Mouse (Mus musculus) hindbrain, embryonic 13.5 days (tissue): ENCODE measurements around the gene Zfp207. TPM values are rescaled to one million over a fixed set of nuclear protein-coding genes. Genes with fewer than 3 reads are reported as not detected.

Experiments
- ATAC-seq: fragments of 200-750 bp; cut with Nextera tagmentation; 2 replicates; pipeline ENCODE4 v1.8.0; 2017; ENCODE audit warnings: moderate TSS enrichment; ENCODE audit not compliant: low FRiP score
- H3K27ac ChIP-seq: fragments of 300-500 bp; sonication (generic); 2 replicates; pipeline ENCODE4 v1.5.1; 2015; ENCODE audit warnings: inconsistent platforms, mild to moderate bottlenecking, moderate library complexity
- H3K27me3 ChIP-seq: fragments of 300-500 bp; sonication (generic); 2 replicates; pipeline ENCODE4 v1.6.1; 2015; ENCODE audit warnings: mild to moderate bottlenecking, inconsistent platforms
- H3K36me3 ChIP-seq: fragments of 300-500 bp; sonication (generic); 2 replicates; pipeline ENCODE4 v1.6.1; 2015; ENCODE audit warnings: mild to moderate bottlenecking, inconsistent platforms
- H3K4me1 ChIP-seq: fragments of 300-500 bp; sonication (generic); replicated peaks from 2 replicates; pipeline ENCODE4 v1.6.1; 2015; ENCODE audit warnings: inconsistent platforms
- H3K4me2 ChIP-seq: fragments of 300-500 bp; sonication (generic); 2 replicates; pipeline ENCODE4 v1.6.1; 2015; ENCODE audit warnings: inconsistent platforms, mild to moderate bottlenecking, moderate library complexity
- H3K4me3 ChIP-seq: fragments of 300-500 bp; sonication (generic); 2 replicates; pipeline ENCODE4 v1.5.1; 2015; ENCODE audit warnings: mild to moderate bottlenecking, inconsistent platforms
- H3K9ac ChIP-seq: fragments of 300-500 bp; sonication (generic); 2 replicates; pipeline ENCODE4 v1.6.1; 2015; ENCODE audit warnings: mild to moderate bottlenecking, inconsistent platforms
- H3K9me3 ChIP-seq: fragments of 300-500 bp; sonication (generic); 2 replicates; pipeline ENCODE4 v1.6.1; 2016; ENCODE audit warnings: inconsistent platforms
- WGBS: fragments of 180-500 bp; shearing (Covaris S2); methylation state at CpG from one replicate; pipeline ENCODE4 v1.1.7; 2015; 5-methylcytosine and 5-hydroxymethylcytosine counted together
- polyA plus RNA-seq: library from polyadenylated mRNA; unstranded; fragments of >200 nt; fragmentation: Nextera tagmentation; extraction: Ambion mirVana; gene quantifications from 2 replicates; pipeline ENCODE4 v1.2.1, GENCODE M21; 2015

Gene Zfp207
- polyA plus RNA-seq, 1 experiment from 2014 or later, result 214 TPM

DNA sequence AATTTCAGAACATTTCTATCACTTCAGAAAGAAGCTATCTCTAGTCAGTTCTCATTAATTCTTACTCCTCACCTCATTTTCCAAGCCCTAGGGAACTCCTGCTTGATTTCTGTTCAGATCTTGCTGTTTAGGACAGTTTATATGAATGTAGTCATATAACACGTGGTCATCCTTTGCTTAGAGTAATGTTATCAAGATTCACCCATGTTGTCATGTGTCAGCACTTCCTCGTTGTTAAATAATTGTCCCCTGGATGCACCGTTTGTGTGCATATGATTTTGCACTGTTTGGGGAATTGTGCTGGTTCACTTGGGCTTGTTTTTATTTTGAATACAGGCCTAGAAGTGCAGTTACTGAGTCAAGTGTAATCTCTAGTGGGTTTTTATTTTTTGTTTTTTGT, 69.2 kb downstream of the Zfp207 start:
- Histone ChIP-seq H3K36me3 (peaks cover 53% of the 10 kb centered on the region), H3K27me3 (no peaks in the 10 kb centered on the region), H3K9ac (no peak overlapping the region), H3K9me3 (no peaks in the 10 kb centered on the region), H3K4me1 (no peaks in the 10 kb centered on the region), H3K4me3 (no peak overlapping the region), H3K4me2 (no peak overlapping the region), H3K27ac (no peak overlapping the region)
- 91% methylated on average over 3 of the region's 3 CpGs for WGBS
- ATAC-seq, result no peak

DNA sequence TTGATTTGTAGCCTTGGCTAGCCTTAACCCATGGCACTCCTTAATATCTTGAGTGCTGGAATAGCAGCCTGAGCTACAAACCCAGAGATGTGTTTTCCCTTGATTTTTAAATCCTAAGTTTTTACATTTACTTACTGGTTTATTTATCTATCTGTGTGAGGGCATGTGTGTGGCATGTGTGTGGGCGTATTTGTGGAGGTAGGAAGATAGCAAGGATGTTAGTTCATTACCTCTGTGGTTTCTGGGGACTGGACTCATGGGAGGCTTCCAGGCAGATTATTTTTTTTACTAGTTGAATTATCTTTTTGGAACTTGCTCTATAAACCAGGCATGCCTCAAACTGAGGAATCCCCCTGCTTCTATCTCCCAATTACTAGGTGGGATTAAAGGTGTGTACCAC, 70.1 kb downstream of the Zfp207 start:
- Histone ChIP-seq H3K27me3 (no peaks in the 10 kb centered on the region), H3K27ac (no peak overlapping the region), H3K36me3 (peaks cover 55% of the 10 kb centered on the region), H3K4me2 (no peak overlapping the region), H3K9ac (no peak overlapping the region), H3K4me3 (no peak overlapping the region), H3K9me3 (no peaks in the 10 kb centered on the region), H3K4me1 (no peaks in the 10 kb centered on the region)
- no peak for ATAC-seq
- WGBS, result 89% methylated on average over 1 of the region's 1 CpGs

Other genes with a start within 250 kb of the Zfp207 start
- 25.8 and 25.9 TPM in 2 replicates for gene Tefm, start 241.1 kb upstream of the Zfp207 start, polyA plus RNA-seq
- gene Adap2, start 229.2 kb upstream of the Zfp207 start, polyA plus RNA-seq, result 3.7 and 3.9 TPM in 2 replicates
- 3.1 and 3.9 TPM in 2 replicates for gene Rnf135, start 199.4 kb upstream of the Zfp207 start, polyA plus RNA-seq
- gene Rhot1, start 174.3 kb upstream of the Zfp207 start, polyA plus RNA-seq, result 66.4 and 68.4 TPM in 2 replicates
- gene Rhbdl3, start 82.4 kb upstream of the Zfp207 start, polyA plus RNA-seq, result 14.0 and 16.0 TPM in 2 replicates
- 30.8 and 37.3 TPM in 2 replicates for gene 5730455P16Rik, start 5.2 kb upstream of the Zfp207 start, polyA plus RNA-seq
- 293 and 331 TPM in 2 replicates for gene Psmd11, start 45.3 kb downstream of the Zfp207 start, polyA plus RNA-seq
- gene Cdk5r1, start 93.7 kb downstream of the Zfp207 start, polyA plus RNA-seq, result 93.2 and 105 TPM in 2 replicates